Mouse (Mus musculus) heart, embryonic 10.5 days (tissue): Measurements from ENCODE around the gene Col12a1. TPM values are rescaled to one million over a fixed set of nuclear protein-coding genes. Genes with fewer than 3 reads are reported as not detected.

Source experiments
- DNase-seq: peaks from one replicate; pipeline ENCODE4 v3.0.0-alpha.2; 2017; ENCODE audit warnings: low spot score
- H3K27ac ChIP-seq: fragments of 300-500 bp; sonication (generic); 2 replicates; pipeline ENCODE4 v1.5.1; 2016; ENCODE audit warnings: mild to moderate bottlenecking
- H3K27me3 ChIP-seq: fragments of 300-500 bp; sonication (generic); 2 replicates; pipeline ENCODE4 v1.6.1; 2016; ENCODE audit warnings: mild to moderate bottlenecking; ENCODE audit not compliant: poor library complexity, insufficient read depth, severe bottlenecking
- H3K36me3 ChIP-seq: fragments of 300-500 bp; sonication (generic); 2 replicates; pipeline ENCODE4 v1.6.1; 2016; ENCODE audit warnings: mild to moderate bottlenecking, moderate library complexity
- H3K4me1 ChIP-seq: fragments of 300-500 bp; sonication (generic); 2 replicates; pipeline ENCODE4 v1.6.1; 2016; ENCODE audit warnings: mild to moderate bottlenecking
- H3K4me3 ChIP-seq: fragments of 300-500 bp; sonication (generic); 2 replicates; pipeline ENCODE4 v1.5.1; 2016; ENCODE audit warnings: mild to moderate bottlenecking, moderate library complexity
- H3K9me3 ChIP-seq: fragments of 300-500 bp; sonication (generic); 2 replicates; pipeline ENCODE4 v1.6.1; 2016; ENCODE audit warnings: mild to moderate bottlenecking, moderate library complexity
- WGBS: fragments of 180-500 bp; shearing (Covaris S2); methylation state at CpG from one replicate; pipeline ENCODE4 v1.1.7; 2016; 5-methylcytosine and 5-hydroxymethylcytosine counted together
- polyA plus RNA-seq: library from polyadenylated mRNA; unstranded; fragments of >200 nt; fragmentation: Nextera tagmentation; extraction: Ambion mirVana; gene quantifications from 2 replicates; pipeline ENCODE4 v1.2.1, GENCODE M21; 2016

Col12a1 gene
- polyA plus RNA-seq, 1 experiment from 2014 or later: 11.1 TPM

GRCm38 (mm10) chr9:79610286-79610685, 108.3 kb downstream of the Col12a1 start:
- no peak overlapping the region for H3K4me3 ChIP-seq
- H3K36me3 ChIP-seq: no peaks in the 10 kb centered on the region
- DNase-seq: no peak
- no peaks in the 10 kb centered on the region for H3K9me3 ChIP-seq
- 0 out of 2 replicates have a peak, but pooled peaks cover 3% of the 10 kb centered on the region for H3K4me1 ChIP-seq
- H3K27ac ChIP-seq: no peak overlapping the region
- 79% methylated on average over 6 of the region's 6 CpGs for WGBS
- H3K27me3 ChIP-seq: no peaks in the 10 kb centered on the region

GRCm38 (mm10) chr9:79609661-79610060, 109.0 kb downstream of the Col12a1 start:
- Histone ChIP-seq H3K9me3 (no peaks in the 10 kb centered on the region), H3K4me3 (no peak overlapping the region), H3K27me3 (no peaks in the 10 kb centered on the region), H3K27ac (no peak overlapping the region), H3K36me3 (no peaks in the 10 kb centered on the region), H3K4me1 (0 out of 2 replicates have a peak, but pooled peaks cover 3% of the 10 kb centered on the region)
- DNase-seq: no peak
- WGBS: 83% methylated on average over 4 of the region's 4 CpGs

DNA sequence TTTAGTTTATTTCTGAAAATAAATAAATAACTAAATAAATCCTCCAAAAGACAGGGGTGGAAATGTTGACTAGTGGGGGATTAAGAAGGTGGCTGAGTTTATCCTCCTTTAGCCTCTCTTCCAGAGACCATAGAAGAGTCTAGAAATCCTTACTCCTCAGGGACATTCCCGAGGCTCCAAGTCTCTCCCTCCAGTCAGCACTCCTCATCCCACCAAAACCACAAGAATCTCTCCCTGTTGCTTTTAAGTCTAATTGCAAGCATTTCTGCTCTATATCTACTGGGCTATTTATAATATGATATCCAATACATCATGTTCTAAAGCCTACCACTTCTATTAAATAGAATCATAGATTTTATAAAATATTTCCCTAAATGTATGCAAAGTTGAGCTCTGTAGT, 109.8 kb downstream of the Col12a1 start:
- H3K4me1 ChIP-seq: 0 out of 2 replicates have a peak, but pooled peaks cover 3% of the 10 kb centered on the region
- no peaks in the 10 kb centered on the region for H3K36me3 ChIP-seq
- H3K27ac ChIP-seq: no peak overlapping the region
- no peaks in the 10 kb centered on the region for H3K9me3 ChIP-seq
- WGBS: 77% methylated on average over 1 of the region's 1 CpGs
- H3K27me3 ChIP-seq: no peaks in the 10 kb centered on the region
- no peak for DNase-seq
- H3K4me3 ChIP-seq: no peak overlapping the region

GRCm38 (mm10) chr9:79608062-79608531, 110.5 kb downstream of the Col12a1 start:
- H3K9me3 ChIP-seq: no peaks in the 10 kb centered on the region
- 76% methylated on average over 4 of the region's 4 CpGs for WGBS
- DNase-seq: no peak
- H3K27me3 ChIP-seq: no peaks in the 10 kb centered on the region
- H3K4me3 ChIP-seq: no peak overlapping the region
- H3K27ac ChIP-seq: no peak overlapping the region
- 0 out of 2 replicates have a peak, but pooled peaks cover 3% of the 10 kb centered on the region for H3K4me1 ChIP-seq
- H3K36me3 ChIP-seq: no peaks in the 10 kb centered on the region

- Histone ChIP-seq H3K4me1 (0 out of 2 replicates have a peak, but pooled peaks cover 3% of the 10 kb centered on the region), H3K36me3 (no peaks in the 10 kb centered on the region), H3K27me3 (no peaks in the 10 kb centered on the region), H3K4me3 (no peak overlapping the region), H3K27ac (no peak overlapping the region), H3K9me3 (no peaks in the 10 kb centered on the region)
- DNase-seq: no peak
- 83% methylated on average over 5 of the region's 5 CpGs for WGBS
Observed at GRCm38 (mm10) chr9:79606122-79606521, 112.5 kb downstream of the Col12a1 start.

DNA sequence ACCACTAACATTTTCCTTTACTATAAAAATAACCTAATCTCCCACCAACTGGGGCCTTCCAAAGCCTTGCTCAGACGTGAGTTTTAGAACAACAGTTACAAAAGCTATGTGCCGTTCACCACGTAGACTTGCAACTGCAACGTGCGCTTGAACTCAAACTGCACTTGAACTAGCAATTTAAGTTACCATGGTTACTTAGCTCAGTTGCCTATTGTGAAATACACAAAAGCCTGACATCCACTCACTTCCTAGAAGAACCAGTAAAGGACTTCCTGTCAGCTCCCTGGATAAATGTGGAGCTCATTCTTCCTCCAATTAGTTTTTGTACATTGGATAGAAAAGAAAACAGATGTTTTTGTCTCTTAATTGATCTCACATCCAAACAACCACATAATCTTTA, 112.9 kb downstream of the Col12a1 start:
- no peak for DNase-seq
- H3K36me3 ChIP-seq: no peaks in the 10 kb centered on the region

DNA sequence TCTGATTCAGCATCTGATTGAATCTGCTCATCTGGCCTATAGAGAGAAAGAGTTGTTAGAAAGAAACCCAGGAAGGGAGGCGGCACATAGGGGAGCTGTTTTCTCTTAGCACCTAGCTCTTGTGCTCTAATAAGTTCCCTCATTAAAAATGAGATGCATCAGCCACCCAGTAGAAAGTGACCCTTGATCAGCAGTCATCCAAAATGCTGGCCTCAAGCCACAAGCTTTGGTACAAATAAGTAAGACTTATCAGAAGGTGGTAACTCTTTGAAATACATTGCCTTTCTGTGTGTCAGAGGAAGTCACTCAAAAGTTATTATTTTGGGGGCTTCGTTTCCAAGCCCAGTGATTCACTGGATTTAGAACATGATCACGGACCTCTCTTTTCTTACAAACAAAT, 114.1 kb downstream of the Col12a1 start:
- Histone ChIP-seq H3K36me3 (no peaks in the 10 kb centered on the region), H3K9me3 (no peaks in the 10 kb centered on the region), H3K4me1 (peaks cover 5% of the 10 kb centered on the region), H3K4me3 (no peak overlapping the region), H3K27ac (no peak overlapping the region), H3K27me3 (no peaks in the 10 kb centered on the region)
- WGBS: 85% methylated on average over 3 of the region's 3 CpGs
- DNase-seq: no peak

More for the DNA sequence above, 112.9 kb downstream of the Col12a1 start:
- Histone ChIP-seq H3K27ac (no peak overlapping the region), H3K9me3 (no peaks in the 10 kb centered on the region), H3K4me3 (no peak overlapping the region), H3K27me3 (no peaks in the 10 kb centered on the region), H3K4me1 (0 out of 2 replicates have a peak, but pooled peaks cover 3% of the 10 kb centered on the region)
- 78% methylated on average over 5 of the region's 5 CpGs for WGBS

DNA sequence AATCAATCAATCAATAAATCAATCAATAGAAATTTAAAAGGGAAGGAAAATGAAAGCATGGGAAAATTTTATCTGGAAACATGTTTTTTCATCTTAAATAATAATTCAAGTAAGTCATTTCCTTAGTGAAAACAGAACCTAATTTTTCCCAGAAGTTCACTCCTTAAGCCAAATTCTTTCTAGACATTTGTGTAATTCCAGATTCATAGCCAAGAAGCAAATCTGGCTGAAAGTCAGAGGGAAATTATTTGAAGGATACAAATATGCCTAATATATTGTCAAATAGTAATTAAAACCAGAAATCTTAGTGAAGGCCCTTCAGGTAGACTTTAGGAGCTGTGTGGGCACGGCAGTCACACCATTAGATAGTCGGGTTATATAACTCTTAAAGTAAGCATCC, 115.2 kb downstream of the Col12a1 start:
- DNase-seq: no peak
- no peaks in the 10 kb centered on the region for H3K27me3 ChIP-seq
- H3K27ac ChIP-seq: no peak overlapping the region
- no peak overlapping the region for H3K4me3 ChIP-seq
- peaks cover 5% of the 10 kb centered on the region for H3K4me1 ChIP-seq
- 79% methylated on average over 2 of the region's 2 CpGs for WGBS
- no peaks in the 10 kb centered on the region for H3K9me3 ChIP-seq
- H3K36me3 ChIP-seq: no peaks in the 10 kb centered on the region

- no peaks in the 10 kb centered on the region for H3K9me3 ChIP-seq
- no peak overlapping the region for H3K4me3 ChIP-seq
- peaks cover 5% of the 10 kb centered on the region for H3K4me1 ChIP-seq
- H3K27me3 ChIP-seq: no peaks in the 10 kb centered on the region
- no peaks in the 10 kb centered on the region for H3K36me3 ChIP-seq
- whole genome bisulfite sequencing: 64% methylated on average over 3 of the region's 3 CpGs
- no peak for DNase-seq
- H3K27ac ChIP-seq: peak overlapping the region; percentile 59; the same call in 1 of the 2 replicates
Observed at GRCm38 (mm10) chr9:79600237-79600570, 118.4 kb downstream of the Col12a1 start.

DNA sequence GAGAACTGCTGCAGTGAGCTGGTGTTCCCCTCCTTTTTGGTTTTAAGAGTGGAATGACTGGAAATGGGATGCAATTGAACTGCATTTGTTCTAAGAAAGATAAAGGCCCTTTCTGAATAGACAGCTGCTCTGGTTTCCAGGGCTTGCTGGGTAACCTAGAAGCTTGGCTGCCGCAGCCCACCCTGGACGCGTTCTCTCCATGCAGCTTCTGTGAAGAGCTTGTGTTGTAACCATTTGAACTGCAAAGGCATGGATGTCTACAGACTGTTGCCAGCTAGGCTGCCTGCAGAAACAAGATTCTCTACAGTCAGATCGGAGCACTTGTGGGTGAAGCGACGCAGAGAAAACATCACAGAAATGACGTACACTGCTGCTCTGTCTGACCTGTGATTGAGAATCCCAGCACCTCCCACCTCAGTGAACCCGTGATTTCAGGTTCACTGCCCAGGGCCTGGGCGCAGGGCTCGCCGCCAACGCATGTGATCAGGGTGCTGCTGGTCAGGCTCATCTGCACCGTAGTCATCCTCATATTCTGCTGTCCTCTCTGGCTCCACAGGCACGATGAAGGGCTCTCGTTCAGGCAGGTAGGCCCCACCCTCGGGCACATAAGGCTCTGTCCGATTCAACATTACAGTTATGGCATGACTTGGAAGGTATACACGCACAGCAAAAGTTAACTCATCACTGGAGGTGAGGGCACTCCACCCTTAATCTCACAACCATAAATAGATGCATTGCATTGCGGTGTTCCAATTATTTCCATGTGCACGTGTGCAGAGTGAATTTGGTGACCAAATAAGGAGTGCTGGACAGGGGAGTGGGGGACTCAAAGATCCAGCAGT, 119.0 kb downstream of the Col12a1 start:
- Histone ChIP-seq H3K27me3 (no peaks in the 10 kb centered on the region), H3K36me3 (no peaks in the 10 kb centered on the region), H3K9me3 (no peaks in the 10 kb centered on the region), H3K4me3 (no peak overlapping the region), H3K27ac (peak overlapping the region; percentile 59), H3K4me1 (peaks cover 5% of the 10 kb centered on the region)
- no peak for DNase-seq
- 86% methylated on average over 20 of the region's 20 CpGs for WGBS

- Histone ChIP-seq H3K4me3 (no peak overlapping the region), H3K9me3 (no peaks in the 10 kb centered on the region), H3K27me3 (no peaks in the 10 kb centered on the region), H3K27ac (no peak overlapping the region), H3K4me1 (peaks cover 5% of the 10 kb centered on the region), H3K36me3 (no peaks in the 10 kb centered on the region)
- DNase-seq: no peak
- 73% methylated on average over 1 of the region's 1 CpGs for WGBS
Observed at GRCm38 (mm10) chr9:79598578-79598977, 120.1 kb downstream of the Col12a1 start.

DNA sequence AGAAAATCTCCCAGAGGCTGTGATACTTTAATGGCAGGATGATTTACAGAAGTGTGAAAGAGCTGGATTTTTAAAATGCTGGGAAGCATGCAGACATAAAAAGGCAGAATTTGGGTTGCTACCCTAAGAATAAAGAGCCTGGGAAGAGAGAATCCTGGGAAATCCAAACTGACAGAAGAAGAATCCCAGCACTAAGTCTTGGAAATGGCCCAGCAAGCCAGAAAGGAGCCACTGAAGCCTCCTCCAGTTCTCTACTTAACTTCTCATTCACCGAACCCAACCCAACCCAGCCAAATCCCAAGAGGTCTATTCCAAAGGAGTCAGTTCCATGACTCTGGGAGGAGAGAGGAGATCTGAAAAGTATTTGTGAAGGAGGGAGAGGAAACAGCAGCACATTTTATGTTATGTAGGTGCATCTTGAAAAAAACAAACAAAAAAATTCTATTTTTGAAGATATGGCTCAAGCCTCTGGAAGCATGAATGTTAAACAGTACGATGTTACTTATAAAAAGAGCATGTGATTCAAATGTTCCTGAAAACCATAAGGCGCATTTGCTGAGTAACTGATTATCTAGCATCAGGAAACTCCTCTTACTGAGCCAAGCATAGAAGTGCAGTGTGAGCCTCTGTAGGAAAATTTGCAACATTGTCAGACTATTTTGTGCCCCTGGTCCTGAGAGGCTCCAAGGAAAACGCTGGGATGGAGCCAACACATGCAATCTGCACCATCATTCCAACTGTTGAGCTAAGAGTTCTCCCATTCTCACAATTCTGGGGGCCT, 132.0 kb downstream of the Col12a1 start:
- Histone ChIP-seq H3K4me3 (no peak overlapping the region), H3K27me3 (no peaks in the 10 kb centered on the region), H3K36me3 (no peaks in the 10 kb centered on the region), H3K9me3 (no peaks in the 10 kb centered on the region), H3K4me1 (no peaks in the 10 kb centered on the region), H3K27ac (no peak overlapping the region)
- 79% methylated on average over 4 of the region's 4 CpGs for WGBS
- no peak for DNase-seq

DNA sequence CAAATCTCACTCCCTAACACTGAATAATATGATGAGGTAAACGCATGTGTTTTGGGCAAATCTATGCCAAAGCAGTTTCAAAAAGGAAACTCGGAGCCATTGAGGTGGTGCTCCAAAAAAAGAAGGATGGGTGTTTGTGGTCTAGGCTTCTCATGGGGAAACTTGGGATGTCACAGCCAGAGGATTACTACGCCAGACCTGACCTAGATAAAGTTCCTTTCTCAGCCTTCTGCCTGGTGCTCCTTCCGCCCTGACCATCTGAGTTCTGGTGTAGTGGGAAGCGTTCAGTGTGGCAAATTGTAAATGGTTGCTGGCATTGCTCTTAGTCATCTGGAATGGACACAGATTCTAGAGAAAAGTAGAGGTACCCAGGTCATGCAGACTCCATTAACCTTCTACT, 151.8 kb downstream of the Col12a1 start:
- Histone ChIP-seq H3K27me3 (no peaks in the 10 kb centered on the region), H3K36me3 (no peaks in the 10 kb centered on the region), H3K4me1 (no peaks in the 10 kb centered on the region), H3K4me3 (no peak overlapping the region), H3K9me3 (no peaks in the 10 kb centered on the region), H3K27ac (no peak overlapping the region)
- DNase-seq: no peak
- WGBS: 74% methylated on average over 5 of the region's 5 CpGs
